Mouse (Mus musculus): ENCODE results near the gene Prkacb.

- TF ChIP-seq ZNF384 (IDR thresholded peaks at IDR 0.05; ENCODE audit: low read depth, low read length) (no peak), MAFK (IDR thresholded peaks at IDR 0.05; ENCODE audit: insufficient read depth, low read depth, low read length) (no peak), HCFC1 (IDR thresholded peaks at IDR 0.05; ENCODE audit: borderline replicate concordance, insufficient read depth, low read length) (no peak), ZC3H11A (IDR thresholded peaks at IDR 0.05; ENCODE audit: borderline replicate concordance, low read depth, low read length) (no peak)
Measured at GRCm38 (mm10) chr3:146682140-146682651, 130.6 kb downstream of the Prkacb start.

All from ES-E14 (cell line).